Mouse (Mus musculus): ENCODE data around the gene Gm12695. TPM values are rescaled to one million over a fixed set of nuclear protein-coding genes. Genes with fewer than 3 reads are reported as not detected.

Gene Gm12695
- total and polyA plus RNA-seq, 3 experiments = not detected

- Histone ChIP-seq H3K27me3 (replicated peaks) (no peaks in the 10 kb centered on the region), H3K9me3 (replicated peaks; ENCODE audit: low read length) (peaks cover 28% of the 10 kb centered on the region), H3K27ac (ENCODE audit: insufficient read depth, low read depth) (no peak overlapping the region), H3K79me2 (replicated peaks; ENCODE audit: control insufficient read depth, extremely low read depth, insufficient read depth, poor library complexity, severe bottlenecking) (no peaks in the 10 kb centered on the region), H3K4me1 (ENCODE audit: control insufficient read depth in 1 of 2, insufficient read depth in 2 of 2) (no peaks in the 10 kb centered on the region), H3K4me2 (ENCODE audit: insufficient read depth, low read depth, poor library complexity, severe bottlenecking) (no peak overlapping the region), H3K36me3 (replicated peaks in 1 of 2; ENCODE audit: control insufficient read depth in 1 of 2, insufficient read depth in 1 of 2, low read length in 1 of 2) (no peaks in the 10 kb centered on the region), H3K4me3 (replicated peaks in 1 of 3; ENCODE audit: low read depth in 2 of 3, low read length in 2 of 3, poor library complexity in 1 of 3) (no peak overlapping the region), H3K9ac (ENCODE audit: insufficient read depth, low read depth) (no peak overlapping the region)
- DNase-seq (ENCODE audit: extremely low read depth) = no peak
- no peak for TF ChIP-seq EP300 (IDR thresholded peaks at IDR 0.05; ENCODE audit: low read length)
- no peak for TF ChIP-seq GABPA (IDR thresholded peaks at IDR 0.05; ENCODE audit: insufficient replicate concordance, low read depth, low read length)
- no peak for TF ChIP-seq MYC (IDR thresholded peaks at IDR 0.05; ENCODE audit: low read depth, low read length)
- no peak for TF ChIP-seq ZC3H11A (IDR thresholded peaks at IDR 0.05; ENCODE audit: low read depth, low read length)
- dilution Hi-C loops (cut with MboI; ENCODE audit: extremely low pct_ligation_motif_present, extremely low pct_unique_long_range_greater_than_20kb, low sequenced_read_pairs) (no loop called here), in situ Hi-C loops (cut with MboI; ENCODE audit: low pct_ligation_motif_present, low pct_unique_long_range_greater_than_20kb, low sequenced_read_pairs) (no loop called here)
Measured at GRCm38 (mm10) chr4:96806824-96807808, 22.1 kb upstream of the Gm12695 start.

- Histone ChIP-seq H3K9me3 (replicated peaks; ENCODE audit: low read length) (peaks cover 36% of the 10 kb centered on the region), H3K79me2 (replicated peaks; ENCODE audit: control insufficient read depth, extremely low read depth, insufficient read depth, poor library complexity, severe bottlenecking) (no peaks in the 10 kb centered on the region), H3K4me3 (replicated peaks in 1 of 3; ENCODE audit: low read depth in 2 of 3, low read length in 2 of 3, poor library complexity in 1 of 3) (no peak overlapping the region), H3K9ac (ENCODE audit: insufficient read depth, low read depth) (no peak overlapping the region), H3K4me1 (ENCODE audit: control insufficient read depth in 1 of 2, insufficient read depth in 2 of 2) (no peaks in the 10 kb centered on the region), H3K27ac (ENCODE audit: insufficient read depth, low read depth) (no peak overlapping the region), H3K4me2 (ENCODE audit: insufficient read depth, low read depth, poor library complexity, severe bottlenecking) (no peak overlapping the region), H3K27me3 (replicated peaks) (no peaks in the 10 kb centered on the region), H3K36me3 (replicated peaks in 1 of 2; ENCODE audit: control insufficient read depth in 1 of 2, insufficient read depth in 1 of 2, low read length in 1 of 2) (no peaks in the 10 kb centered on the region)
- TF ChIP-seq CHD2 (IDR thresholded peaks at IDR 0.05; ENCODE audit: low read length) (no peak), NRF1 (IDR thresholded peaks at IDR 0.05; ENCODE audit: low read depth, low read length) (no peak), JUND (conservative IDR thresholded peaks at IDR 0.05; ENCODE audit: low read depth, low read length) (no peak), TBP (conservative IDR thresholded peaks at IDR 0.05; ENCODE audit: low read depth, low read length) (no peak), MYC (IDR thresholded peaks at IDR 0.05; ENCODE audit: low read depth, low read length) (no peak), USF1 (IDR thresholded peaks at IDR 0.05; ENCODE audit: low read depth, low read length) (no peak), UBTF (IDR thresholded peaks at IDR 0.05; ENCODE audit: low read depth, low read length) (no peak), E2F4 (IDR thresholded peaks at IDR 0.05; ENCODE audit: insufficient replicate concordance, low read depth, low read length) (no peak), POLR2AphosphoS2 (IDR thresholded peaks at IDR 0.05; ENCODE audit: low read depth, low read length) (no peak), BHLHE40 (IDR thresholded peaks at IDR 0.05; ENCODE audit: low read depth, low read length) (no peak), HCFC1 (IDR thresholded peaks at IDR 0.05; ENCODE audit: low read depth, low read length) (no peak), MXI1 (IDR thresholded peaks at IDR 0.05; ENCODE audit: low read depth, low read length) (no peak), USF2 (conservative IDR thresholded peaks at IDR 0.05; ENCODE audit: low read depth, low read length) (no peak), ZC3H11A (IDR thresholded peaks at IDR 0.05; ENCODE audit: low read depth, low read length) (no peak)
- no peak for DNase-seq (ENCODE audit: extremely low read depth)
- in situ Hi-C loops (cut with MboI; ENCODE audit: low pct_ligation_motif_present, low pct_unique_long_range_greater_than_20kb, low sequenced_read_pairs) (no loop called here), dilution Hi-C loops (cut with MboI; ENCODE audit: extremely low pct_ligation_motif_present, extremely low pct_unique_long_range_greater_than_20kb, low sequenced_read_pairs) (no loop called here)
Measured at GRCm38 (mm10) chr4:96799380-96800157, 14.6 kb upstream of the Gm12695 start.

All from CH12.LX (cell line).